Mouse (Mus musculus): Measurements from ENCODE around the gene Fkbp5.

Fkbp5 gene

DNA sequence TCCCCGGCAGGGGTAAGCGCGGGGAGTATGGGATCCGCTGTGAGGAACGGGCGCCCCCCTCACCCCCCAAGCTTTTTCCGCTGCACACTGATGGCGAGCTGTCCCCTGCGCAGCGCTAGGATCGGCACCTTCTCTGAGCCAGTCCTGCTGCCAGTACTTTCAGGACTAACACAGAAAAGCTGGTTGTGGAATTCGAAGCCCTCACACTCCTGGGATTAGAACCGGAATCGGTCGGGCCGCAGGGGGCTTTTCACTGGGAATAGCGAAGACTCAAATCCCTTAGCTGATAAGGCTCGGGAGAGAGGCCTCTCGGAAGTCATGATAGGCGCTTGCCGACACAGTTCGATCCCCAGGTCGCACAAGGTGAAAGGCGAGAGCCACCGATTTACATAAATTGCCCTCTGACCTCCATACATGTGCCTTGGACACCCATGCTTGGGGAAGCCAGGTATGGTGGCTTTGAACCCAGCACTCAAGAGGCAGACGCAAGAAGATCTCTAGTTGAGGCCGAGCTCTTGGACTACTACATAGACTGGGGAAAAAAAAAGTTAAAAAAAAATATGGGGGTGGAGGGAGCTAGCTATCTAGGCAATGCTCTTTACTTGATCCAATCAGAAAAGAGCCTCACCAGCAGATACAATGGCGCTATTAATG lies 6.2 kb upstream of the Fkbp5 start:
- DNase-seq (ENCODE audit: low spot score): no peak

DNA sequence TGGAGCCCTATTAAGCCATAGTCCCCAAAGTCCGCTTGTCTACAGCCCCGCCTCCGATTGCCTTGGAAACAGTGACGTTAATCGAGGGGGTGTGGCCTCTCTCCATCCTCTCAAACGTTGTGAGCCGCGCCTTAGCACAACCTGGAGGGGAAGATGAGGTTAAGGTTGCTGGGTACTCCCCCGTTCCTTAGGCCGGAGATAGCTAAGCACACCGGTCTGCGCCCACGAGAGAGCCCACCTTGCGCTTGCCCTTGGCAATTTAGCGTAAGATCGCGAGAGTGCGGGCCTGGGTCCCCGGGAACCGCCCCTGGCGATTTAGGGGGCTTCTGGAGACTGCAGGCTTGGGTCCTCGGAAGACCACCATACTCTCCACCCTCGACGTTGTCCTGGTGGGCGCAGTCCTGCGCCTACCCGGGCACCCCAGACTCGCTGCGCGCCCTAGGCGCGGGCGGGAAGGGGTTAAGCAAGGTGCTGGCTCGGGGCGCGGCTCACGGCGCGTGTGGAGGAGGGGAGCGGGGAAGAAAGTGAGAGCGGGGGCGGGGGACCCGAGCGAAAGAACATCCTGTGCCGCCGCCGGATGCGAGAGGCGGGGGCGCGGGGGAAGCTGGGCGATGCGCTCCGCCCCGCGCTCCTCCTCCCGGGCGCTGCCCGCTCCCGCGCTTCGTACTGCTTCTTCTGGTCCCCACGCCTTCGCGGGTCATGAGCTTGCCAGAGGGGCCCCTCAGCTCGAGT lies 5.5 kb upstream of the Fkbp5 start:
- DNase-seq (ENCODE audit: low spot score): peak; percentile 98

DNA sequence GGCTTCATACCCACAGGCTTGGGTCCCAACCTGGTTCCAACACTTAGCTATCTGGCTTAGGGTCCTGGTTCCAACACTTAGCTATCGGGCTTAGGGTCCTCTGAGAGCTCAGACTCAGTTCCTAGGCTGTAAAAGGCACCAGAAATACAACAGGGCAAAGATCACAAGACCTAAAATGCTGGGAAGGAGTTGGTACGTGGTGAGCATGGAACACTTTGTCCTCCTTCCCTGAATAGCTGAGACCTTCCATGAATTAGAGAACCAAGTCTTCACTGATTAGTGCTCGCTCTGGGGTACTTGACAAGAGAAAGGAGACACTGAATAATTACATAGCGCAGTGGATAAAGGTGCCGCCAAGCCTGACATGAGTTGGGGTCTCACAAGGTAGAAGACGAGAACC lies 4.6 kb upstream of the Fkbp5 start:
- DNase-seq (ENCODE audit: low spot score): no peak

DNA sequence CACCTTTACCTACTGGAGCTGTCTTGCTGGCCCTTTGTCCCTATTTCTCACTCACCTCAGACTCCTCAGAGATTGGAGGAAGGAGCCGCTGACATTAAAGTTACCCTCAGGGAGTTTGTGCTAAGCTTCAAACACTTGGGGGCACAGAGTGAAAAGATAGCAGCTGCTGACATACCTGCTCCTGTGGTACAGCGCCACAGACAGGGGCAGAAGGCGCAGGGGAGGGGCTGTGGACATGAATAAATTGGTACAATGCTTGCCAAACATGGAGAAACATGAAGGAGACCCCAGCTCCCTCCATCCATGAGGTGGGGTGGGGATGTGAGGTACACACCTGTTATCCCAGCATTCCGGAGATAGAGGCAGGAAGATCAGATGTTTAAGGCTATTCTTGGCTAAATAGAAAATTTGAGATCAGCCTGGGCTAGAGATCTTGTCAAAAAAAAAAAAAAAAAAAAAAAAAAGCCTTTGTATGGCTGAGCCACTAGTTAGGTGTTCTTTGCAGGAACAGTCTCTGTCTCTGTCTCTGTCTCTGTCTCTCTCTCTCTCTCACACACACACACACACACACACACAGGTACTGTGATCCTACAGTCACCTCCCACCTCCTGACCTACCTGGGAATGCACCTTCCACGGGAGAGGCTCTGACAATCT lies 3.9 kb upstream of the Fkbp5 start:
- no peak for DNase-seq (ENCODE audit: low spot score)

DNA sequence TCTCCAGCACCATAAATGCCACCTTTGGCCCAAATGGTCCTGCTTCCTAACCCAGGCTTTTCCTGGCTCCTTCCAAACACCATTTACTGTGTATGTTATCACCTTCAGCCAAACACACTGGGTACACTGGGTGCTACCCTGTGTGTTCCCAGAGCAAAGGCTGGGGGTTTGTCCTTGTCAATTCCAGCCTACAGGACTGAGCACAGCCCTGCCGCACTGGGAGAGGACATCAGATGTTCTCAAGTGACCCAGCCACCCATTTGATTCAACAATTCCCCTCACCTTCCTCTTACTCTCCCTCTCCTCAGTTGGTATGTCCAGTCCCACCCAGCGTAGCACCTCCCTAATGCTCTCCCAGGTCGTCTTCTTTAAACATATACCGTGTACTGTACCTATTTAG lies 3.2 kb upstream of the Fkbp5 start:
- no peak for DNase-seq (ENCODE audit: low spot score)

DNA sequence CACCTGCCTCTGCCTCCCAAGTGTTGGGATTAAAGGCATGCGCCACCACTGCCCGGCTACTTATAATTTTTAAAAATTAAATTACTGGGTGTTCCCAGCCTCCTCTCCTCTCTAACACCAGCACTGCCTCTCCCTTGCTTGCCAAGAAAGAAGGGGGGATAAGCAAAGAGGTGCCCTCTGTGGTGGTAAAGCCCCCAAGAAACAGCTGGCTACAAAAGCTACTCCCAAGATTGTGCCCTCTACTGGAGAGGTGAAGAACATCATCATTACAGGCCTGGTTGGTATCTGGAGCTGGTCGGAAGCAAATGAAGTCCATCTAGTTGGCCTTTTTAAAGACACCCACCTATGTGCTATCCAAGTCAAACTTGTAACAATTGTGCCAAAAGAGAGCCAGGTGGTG lies 2.5 kb upstream of the Fkbp5 start:
- DNase-seq (ENCODE audit: low spot score): no peak

DNA sequence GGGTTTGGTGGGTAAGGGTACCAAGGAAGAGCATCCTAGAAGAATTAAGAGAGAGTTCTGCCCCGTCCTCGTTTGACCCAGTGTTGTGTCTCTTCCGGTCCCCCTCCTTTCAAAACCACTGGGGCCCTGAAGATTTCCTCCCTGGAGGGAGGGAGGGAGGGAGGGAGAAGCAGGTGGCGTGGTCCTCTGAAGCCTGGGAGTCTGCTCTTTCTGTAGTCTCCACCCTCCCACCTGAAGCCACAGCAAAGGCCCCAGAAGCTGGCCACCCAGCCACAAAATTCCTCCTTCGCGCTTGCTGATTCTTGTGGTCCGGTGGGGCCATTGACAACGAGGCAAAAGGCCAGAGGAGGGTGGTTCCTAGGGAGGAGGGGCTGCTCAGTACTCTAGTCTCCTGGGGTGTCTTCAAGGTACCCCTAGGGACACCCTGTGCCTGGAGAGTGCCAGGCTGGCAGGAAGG lies 1.3 kb upstream of the Fkbp5 start:
- no peak for DNase-seq (ENCODE audit: low spot score)

DNA sequence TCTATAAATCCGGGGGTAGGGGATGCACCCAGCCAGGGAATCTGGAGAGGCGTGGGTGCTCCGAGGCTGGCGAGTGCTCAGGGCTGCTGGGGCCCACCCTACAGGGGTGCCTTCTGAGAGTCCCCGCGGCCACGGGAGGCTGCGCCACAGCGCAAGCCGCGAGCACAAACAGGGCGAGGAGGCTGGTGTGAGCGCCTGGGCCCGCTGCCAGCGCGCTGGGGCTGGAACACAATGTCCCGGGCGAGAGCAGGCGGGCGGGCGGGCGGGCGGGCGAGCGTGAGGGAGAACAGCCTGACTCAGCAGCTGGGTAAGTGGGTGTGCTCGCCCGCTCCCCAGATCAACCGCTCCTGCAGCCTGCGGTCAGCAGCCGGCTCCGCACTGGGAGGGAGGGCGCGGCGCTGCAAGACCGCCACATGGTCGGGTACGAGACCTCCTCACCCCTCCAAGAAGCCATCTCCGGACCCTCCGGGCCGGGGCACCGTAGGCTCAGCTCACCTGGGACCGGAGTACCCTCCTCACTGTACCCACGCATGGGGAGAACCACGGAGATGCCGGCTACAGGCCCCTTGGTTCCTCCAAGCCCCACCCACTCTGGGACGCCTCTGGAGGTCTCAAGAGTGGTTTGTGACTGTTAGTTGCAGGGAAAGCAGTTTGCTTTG lies 758 bp upstream of the Fkbp5 start:
- DNase-seq (ENCODE audit: low spot score): peak; percentile 95

DNA sequence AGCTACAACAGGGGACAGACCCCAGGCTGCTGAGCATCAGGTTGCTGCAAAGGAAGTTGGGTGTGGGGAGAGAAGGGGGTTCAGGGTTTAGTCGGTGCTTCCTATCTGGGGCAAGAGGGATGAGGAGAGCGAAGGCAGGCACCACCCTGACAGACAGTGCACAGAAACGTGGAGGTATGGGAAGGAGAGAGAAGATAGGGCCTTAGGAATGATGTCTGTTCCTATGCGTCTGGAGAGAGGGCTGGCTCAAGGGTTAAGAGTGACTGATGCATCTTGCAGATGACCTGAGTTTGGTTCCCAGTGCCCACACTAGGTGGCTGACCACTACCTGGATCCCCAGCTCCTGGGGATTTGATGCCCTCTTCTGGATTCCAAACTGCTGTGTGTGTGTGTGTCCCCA lies 446 bp downstream of the Fkbp5 start:
- DNase-seq (ENCODE audit: low spot score): no peak

DNA sequence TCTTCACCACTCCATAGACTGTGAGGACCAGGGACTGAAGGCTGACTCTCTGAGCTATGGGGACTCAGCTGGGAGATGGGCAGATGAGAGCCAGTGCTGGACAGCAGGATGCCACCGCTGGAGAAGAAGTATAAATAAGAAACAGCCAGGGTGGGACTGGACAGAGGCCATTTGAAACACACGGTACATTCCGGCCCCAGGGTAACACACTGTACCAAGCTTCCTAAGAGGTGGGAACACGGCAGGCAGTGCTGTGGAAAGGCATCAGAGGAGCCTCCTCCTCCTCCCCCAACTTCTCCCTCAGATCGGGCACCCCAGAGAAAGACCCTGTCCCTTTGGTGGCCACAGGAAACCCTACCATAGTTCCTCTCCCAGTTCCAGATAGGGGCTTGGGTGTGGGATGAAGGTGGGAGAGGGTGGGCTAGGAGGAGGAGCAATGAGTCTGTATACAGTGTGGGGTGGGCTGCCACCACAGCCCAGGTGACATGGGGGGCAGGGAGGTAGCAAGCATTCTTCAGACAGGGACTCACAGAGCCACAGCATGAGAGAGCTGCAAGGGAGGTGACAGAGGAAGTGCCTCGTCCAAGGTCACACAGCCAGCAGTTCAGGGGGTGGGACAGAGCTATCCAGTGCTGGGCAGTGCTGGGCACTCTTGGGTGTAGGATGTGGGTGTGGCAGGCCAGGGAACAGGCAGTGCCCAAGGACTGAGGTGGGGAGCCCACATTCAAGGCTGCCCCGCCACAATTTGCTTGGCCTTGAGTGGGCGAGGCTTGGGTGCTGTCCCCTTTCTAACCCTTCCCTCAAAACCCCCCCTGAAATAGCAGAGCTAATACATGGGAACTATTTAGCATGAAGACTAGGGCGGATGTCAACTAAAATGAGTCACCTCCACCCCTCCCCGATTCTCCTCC lies 1.6 kb downstream of the Fkbp5 start:
- DNase-seq (ENCODE audit: low spot score): peak; percentile 87

DNA sequence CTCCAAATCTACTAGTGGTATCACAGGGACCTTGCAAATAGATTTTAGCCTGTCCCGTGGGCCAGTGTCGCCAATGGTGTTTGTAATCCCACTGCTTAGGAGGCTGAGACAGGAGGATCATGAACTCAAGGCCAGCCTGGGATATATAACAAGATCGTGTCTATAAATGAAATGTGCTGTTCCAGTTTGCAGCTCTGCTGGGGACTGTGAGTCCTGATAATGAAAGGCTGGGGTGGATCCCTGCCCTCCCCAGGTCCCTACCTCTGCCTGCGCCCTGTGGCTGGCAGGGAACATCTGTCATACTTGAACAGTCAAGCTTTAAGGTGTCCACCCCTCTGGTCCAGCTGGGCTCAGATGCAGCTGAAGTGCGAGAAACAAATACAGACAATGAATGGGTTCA lies 2.8 kb downstream of the Fkbp5 start:
- no peak for DNase-seq (ENCODE audit: low spot score)

DNA sequence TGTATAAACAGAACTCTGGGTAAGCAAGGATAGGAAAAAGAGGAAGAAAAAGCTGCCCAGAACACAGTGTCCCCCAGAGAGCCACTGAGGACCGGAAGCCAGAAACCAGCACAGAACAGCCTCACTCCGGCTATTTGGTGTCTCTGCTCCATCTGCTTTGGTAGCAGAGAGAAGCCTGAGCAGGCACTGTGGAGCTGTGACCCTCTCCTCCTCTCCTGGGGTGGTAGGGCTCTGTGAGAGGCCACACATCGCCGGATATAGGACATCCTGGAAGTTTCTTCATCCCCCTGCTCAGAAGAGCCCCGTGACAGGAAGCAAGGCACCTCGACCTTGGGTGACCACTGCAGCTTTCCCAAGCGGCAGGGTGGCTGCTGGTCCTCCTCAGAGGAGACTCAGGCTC lies 3.5 kb downstream of the Fkbp5 start:
- peak; percentile 65 for DNase-seq (ENCODE audit: low spot score)

DNA sequence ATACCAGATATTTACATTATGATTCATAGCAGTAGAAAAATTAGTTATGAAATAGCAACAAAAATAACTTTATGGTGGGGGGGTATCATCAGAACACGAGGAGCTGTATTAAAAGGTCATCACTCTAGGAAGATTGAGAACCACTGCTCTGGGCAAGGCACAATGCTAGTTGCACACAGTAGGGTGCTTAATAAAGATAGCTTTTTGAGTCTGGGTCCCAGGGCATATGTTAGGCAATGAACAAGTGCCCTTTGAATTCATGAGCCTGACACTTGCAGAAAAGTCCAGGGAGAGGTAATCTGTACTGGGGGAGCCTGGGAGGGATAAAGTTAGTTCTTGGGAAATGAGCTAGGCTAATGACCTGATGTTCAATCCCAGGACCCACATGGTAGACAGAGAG lies 4.0 kb downstream of the Fkbp5 start:
- DNase-seq (ENCODE audit: low spot score): no peak

DNA sequence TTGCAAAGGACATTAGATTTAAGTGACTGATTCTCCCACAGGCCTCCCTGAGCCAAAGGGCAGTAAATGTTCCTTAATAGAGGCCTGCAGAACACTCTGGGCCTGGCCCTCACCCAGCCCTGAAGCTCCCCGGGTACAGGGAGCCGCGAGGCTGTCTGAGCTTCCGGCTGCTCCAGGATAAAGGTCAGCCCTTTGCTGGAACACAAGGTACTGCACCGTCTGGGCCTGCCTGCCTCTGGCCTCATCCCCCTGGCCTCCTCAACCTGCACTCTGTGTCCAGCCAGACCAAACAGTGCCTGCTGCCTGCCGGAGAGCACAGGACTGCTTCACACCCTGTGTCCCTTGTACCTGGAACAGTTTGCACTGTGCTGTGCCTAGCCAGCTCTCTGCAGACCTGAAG lies 4.6 kb downstream of the Fkbp5 start:
- DNase-seq (ENCODE audit: low spot score): peak; percentile 81

DNA sequence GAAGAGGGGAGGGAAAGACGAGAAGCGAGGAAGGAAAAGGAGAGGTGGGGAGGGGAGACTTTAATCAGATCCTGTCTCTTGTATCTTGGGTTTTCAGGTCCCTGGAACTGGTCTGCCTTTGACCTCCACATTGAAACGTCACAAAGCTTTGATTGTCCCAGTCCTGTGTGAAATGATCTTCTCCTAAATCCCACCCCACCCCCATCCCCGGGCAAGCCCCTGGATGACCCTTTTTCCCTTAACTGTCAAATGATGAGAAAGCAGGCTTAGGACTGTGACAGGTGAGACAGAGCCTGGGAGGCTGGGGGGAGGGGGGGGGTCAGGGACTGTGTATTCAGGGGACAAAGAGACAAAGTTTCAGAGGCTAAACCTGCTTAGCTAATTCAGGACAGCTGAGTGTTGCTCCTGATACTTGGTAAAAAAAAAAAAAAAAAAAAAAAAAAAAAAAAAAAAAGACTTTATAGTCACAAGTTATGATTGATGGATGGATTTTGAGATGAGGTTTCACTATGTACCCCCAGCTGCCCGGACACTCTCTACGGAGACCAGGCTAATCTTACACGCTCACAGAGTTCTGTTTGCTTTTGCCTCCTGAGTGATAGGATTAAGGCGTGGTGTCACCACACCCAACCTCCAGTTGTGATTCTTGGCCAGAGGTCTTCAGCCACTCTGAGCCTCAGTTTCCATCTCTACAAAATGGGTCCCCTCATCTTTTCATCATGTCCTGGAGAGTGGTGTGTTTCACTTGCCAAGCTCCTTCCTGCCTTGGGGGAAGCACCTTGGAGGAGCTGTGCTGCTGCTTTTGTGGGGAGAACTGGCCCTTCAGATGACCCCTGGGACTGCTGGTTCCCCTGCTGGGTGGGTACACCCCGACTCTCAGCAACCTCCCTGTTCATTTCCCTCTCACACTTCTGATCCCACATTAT lies 5.4 kb downstream of the Fkbp5 start:
- no peak for DNase-seq (ENCODE audit: low spot score)

DNA sequence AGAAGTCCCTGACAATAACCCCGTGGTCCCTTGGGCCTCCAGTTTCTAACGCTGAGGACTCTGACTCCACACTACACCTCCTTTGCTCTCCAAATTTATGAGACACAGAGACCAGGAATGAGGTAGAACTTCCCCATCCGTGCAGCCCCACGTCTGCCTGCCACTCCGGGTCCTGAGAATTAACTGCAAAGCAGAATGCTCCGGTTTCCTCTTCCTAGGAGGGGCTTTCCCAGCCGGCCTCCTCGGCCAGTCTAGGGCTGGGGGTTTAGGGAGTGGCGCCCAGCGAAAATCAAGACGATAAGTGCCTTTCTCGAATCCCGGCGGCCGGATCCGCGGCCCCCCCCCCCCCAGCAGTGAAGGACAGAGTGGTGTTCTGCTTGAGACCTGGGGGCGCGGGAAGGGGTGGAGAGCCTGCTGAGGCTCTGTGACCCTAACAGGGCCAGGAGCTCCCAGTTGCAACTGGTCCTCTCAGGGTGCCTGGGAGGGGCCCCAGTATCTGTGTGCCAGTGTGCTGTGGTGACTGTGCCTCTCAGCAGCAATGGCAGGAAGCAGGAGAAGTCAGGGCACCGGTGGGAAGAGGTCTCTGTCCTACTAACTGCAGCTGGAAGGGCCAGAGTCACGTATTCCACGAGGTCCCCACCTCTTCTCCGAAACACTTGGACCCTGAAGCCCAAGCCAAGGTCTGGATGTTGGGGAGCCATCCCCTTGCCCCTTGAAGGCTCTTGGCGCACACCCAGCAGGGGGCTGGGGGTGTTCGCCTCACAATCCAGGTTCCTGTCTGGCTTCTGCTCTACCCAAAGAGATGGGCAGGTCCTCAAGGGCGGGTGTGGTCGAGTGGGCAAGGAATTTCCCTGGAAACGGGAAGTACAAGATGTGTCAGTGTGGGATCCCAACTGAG lies 6.6 kb downstream of the Fkbp5 start:
- DNase-seq (ENCODE audit: low spot score): peak; percentile 53

DNA sequence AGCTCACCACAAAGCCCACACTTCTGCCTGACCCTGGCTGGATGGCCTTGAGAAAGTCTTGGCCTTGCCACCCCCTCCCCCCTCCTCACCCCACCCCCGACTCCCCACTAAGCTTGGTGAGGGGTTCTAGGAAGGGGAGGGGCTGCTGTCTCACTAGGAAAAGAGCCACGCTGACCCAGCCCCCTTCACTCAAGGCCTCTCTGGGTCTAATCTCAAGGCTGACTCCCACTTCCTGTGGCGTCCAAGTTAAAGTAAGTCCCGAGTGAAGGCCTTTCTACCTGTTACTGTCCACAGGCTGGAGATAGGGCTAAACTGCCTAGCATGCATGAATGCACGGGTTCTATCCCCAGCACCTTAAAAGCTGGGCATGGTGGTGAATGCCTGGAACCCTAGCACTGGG lies 9.8 kb downstream of the Fkbp5 start:
- no peak for DNase-seq (ENCODE audit: low spot score)

DNA sequence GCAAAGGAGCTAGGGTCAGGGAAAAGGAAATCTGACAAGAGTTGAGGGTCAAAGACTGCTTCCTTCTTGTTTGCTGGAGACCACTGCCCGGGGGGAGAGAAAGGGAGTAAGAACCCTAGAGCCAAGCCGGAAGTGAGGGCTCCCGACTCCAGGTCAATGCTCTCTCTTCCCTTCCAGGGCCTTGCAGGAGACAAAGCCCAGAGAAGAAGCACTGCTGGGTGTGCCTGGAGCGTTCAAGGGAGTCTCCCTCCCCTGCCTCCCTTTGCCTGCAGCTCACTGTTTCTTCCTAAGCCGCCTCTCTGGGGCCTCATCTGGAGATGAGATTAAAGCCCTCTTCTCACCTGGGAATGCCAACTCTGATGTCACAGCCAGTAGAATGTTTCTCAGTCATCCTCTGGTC lies 10.4 kb downstream of the Fkbp5 start:
- no peak for DNase-seq (ENCODE audit: low spot score)

DNA sequence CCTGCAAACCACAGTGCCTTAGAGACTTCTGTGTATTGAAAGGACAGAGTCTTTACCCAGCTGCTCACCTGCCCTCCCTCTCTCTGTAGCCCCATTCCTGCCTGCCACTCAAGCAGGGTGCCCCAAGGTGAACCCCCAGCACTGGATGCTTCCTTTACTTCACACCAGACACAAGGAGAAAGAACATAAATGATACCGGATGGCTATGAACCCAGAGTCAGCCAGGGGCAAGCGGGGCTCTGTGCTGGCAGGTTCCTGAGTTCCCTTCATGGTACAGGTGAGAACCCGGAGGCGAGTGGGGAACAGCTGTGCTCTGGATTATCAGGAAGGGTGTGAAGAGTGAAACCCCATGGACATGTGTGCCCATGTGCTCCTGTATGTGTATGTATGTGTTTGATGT lies 11.7 kb downstream of the Fkbp5 start:
- DNase-seq (ENCODE audit: low spot score): no peak

DNA sequence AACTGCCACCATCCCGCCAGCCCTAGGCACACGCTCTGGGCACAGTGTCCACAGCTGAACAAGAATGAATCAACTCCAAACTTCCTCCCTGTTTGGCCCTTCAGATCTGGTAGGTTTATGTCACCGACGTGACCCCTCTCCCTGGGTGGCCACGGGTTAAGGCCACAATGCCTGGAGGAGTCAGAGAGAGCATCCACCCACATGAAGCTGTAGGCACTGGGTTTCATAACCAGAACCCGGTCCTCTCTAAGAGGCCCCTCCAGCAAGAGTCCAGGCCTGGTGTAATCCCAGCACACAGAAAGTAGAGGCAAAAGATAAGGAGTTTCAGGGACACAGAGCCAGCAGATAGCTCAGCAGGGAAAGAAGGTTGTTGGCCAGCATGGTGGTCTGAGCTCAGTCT lies 13.1 kb downstream of the Fkbp5 start:
- no peak for DNase-seq (ENCODE audit: low spot score)
